Comparison of ENCODE assay signal across 7 mouse cellular contexts in genomic region chr6:65779689-65780233, GRCm38 (mm10). TPM values are rescaled to one million over a fixed set of nuclear protein-coding genes. Genes with fewer than 3 reads are reported as not detected.
DNase-seq lines count a peak whose midpoint lies in the region; ATAC-seq lines count a peak whose summit lies in the region.

No protein-coding gene starts in this region.

- H3K4me2 ChIP-seq in lung, embryonic 16.5 days (ENCODE audit: low read depth, low read length), result peak overlapping the region; percentile 80
- peak overlapping the region; percentile 85 for H3K4me2 ChIP-seq in forebrain, embryonic 13.5 days
- H3K4me2 ChIP-seq in limb, embryonic 12.5 days, result peak overlapping the region; percentile 71
- peak overlapping the region; percentile 73 for H3K4me2 ChIP-seq in stomach, embryonic 16.5 days (ENCODE audit: low read depth, low read length)

- H3K4me1 ChIP-seq in lung, embryonic 16.5 days (replicated peaks; ENCODE audit: control insufficient read depth, insufficient read depth, low read length), result peaks cover 18% of the 10 kb centered on the region
- peaks cover 19% of the 10 kb centered on the region for H3K4me1 ChIP-seq in forebrain, embryonic 13.5 days
- peaks cover 13% of the 10 kb centered on the region; the same call in 1 of the 2 replicates for H3K4me1 ChIP-seq in limb, embryonic 12.5 days (replicated peaks)
- peaks cover 4% of the 10 kb centered on the region; the same call in 1 of the 2 replicates for H3K4me1 ChIP-seq in stomach, embryonic 16.5 days (ENCODE audit: control insufficient read depth, insufficient read depth, low read length)

- no peak for DNase-seq in lung, postnatal 4 days
- DNase-seq in adrenal gland, postnatal 36 days, result no peak

- no peak for ATAC-seq in lung, embryonic 16.5 days (ENCODE audit: low read depth)
- no peak for ATAC-seq in forebrain, embryonic 13.5 days
- ATAC-seq in limb, embryonic 12.5 days (ENCODE audit: insufficient number of reproducible peaks, insufficient read depth, low FRiP score, low TSS enrichment, low read depth), result no peak
- ATAC-seq in stomach, embryonic 16.5 days (ENCODE audit: insufficient read depth, low FRiP score), result no peak
- ATAC-seq in megakaryocyte-erythroid progenitor cell, adult 5-6 weeks (replicated peaks; ENCODE audit: low FRiP score, low TSS enrichment, poor library complexity, severe bottlenecking), result no peak

- H3K36me3 ChIP-seq in lung, embryonic 16.5 days (ENCODE audit: control insufficient read depth, insufficient read depth, low read length), result no peaks in the 10 kb centered on the region
- H3K36me3 ChIP-seq in forebrain, embryonic 13.5 days (ENCODE audit: poor library complexity, severe bottlenecking), result no peaks in the 10 kb centered on the region
- H3K36me3 ChIP-seq in limb, embryonic 12.5 days, result no peaks in the 10 kb centered on the region
- no peaks in the 10 kb centered on the region for H3K36me3 ChIP-seq in stomach, embryonic 16.5 days (ENCODE audit: control insufficient read depth, insufficient read depth, low read length)

- H3K27me3 ChIP-seq in lung, embryonic 16.5 days (ENCODE audit: control insufficient read depth, insufficient read depth, low read depth, low read length), result no peaks in the 10 kb centered on the region
- no peaks in the 10 kb centered on the region for H3K27me3 ChIP-seq in forebrain, embryonic 13.5 days
- no peaks in the 10 kb centered on the region for H3K27me3 ChIP-seq in limb, embryonic 12.5 days
- H3K27me3 ChIP-seq in stomach, embryonic 16.5 days (ENCODE audit: control insufficient read depth, insufficient read depth, low read length), result no peaks in the 10 kb centered on the region

- H3K9ac ChIP-seq in lung, embryonic 16.5 days (ENCODE audit: low read length), result peak overlapping the region; percentile 93
- peak overlapping the region; percentile 77; the same call in 1 of the 2 replicates for H3K9ac ChIP-seq in forebrain, embryonic 13.5 days
- H3K9ac ChIP-seq in limb, embryonic 12.5 days (replicated peaks), result peak overlapping the region; percentile 89
- peak overlapping the region; percentile 81 for H3K9ac ChIP-seq in stomach, embryonic 16.5 days (ENCODE audit: low read length)

- peak overlapping the region; percentile 81 for H3K4me3 ChIP-seq in lung, embryonic 16.5 days (ENCODE audit: low read length)
- H3K4me3 ChIP-seq in forebrain, embryonic 13.5 days, result peak overlapping the region; percentile 56
- H3K4me3 ChIP-seq in limb, embryonic 12.5 days (replicated peaks), result peak overlapping the region; percentile 54
- peak overlapping the region; percentile 56 for H3K4me3 ChIP-seq in stomach, embryonic 16.5 days (replicated peaks; ENCODE audit: low read length)

- H3K27ac ChIP-seq in lung, embryonic 16.5 days (ENCODE audit: low read length), result peak overlapping the region; percentile 82; the same call in 1 of the 2 replicates
- H3K27ac ChIP-seq in forebrain, embryonic 13.5 days, result no peak overlapping the region
- peak overlapping the region; percentile 82 for H3K27ac ChIP-seq in limb, embryonic 12.5 days
- no peak overlapping the region for H3K27ac ChIP-seq in stomach, embryonic 16.5 days (ENCODE audit: low read length)

- 69% methylated on average over 4 of the region's 4 CpGs for WGBS in lung, embryonic 16.5 days
- WGBS in forebrain, embryonic 13.5 days, result 93% methylated on average over 4 of the region's 4 CpGs
- 90% methylated on average over 4 of the region's 4 CpGs for WGBS in limb, embryonic 12.5 days
- WGBS in stomach, embryonic 16.5 days, result 74% methylated on average over 4 of the region's 4 CpGs

- no peaks in the 10 kb centered on the region for H3K9me3 ChIP-seq in lung, embryonic 16.5 days (ENCODE audit: control insufficient read depth, low read length)
- no peaks in the 10 kb centered on the region for H3K9me3 ChIP-seq in forebrain, embryonic 13.5 days (replicated peaks)
- no peaks in the 10 kb centered on the region for H3K9me3 ChIP-seq in limb, embryonic 12.5 days
- H3K9me3 ChIP-seq in stomach, embryonic 16.5 days (replicated peaks; ENCODE audit: control insufficient read depth, low read length), result no peaks in the 10 kb centered on the region

RNA-seq across cellular contexts. Expression of gene Prdm5, which starts 1.0 kb away (rescaled TPM):
- 22.0 and 23.5 TPM in 2 replicates for polyA plus RNA-seq in lung, embryonic 16.5 days (2015; fragmentation: Nextera tagmentation; extraction: Ambion mirVana)
- 8.4 and 9.8 TPM in 2 replicates for polyA plus RNA-seq in forebrain, embryonic 13.5 days (2015; fragmentation: Nextera tagmentation; extraction: Ambion mirVana)
- 26.4 and 28.4 TPM in 2 replicates for polyA plus RNA-seq in limb, embryonic 12.5 days (2016; fragmentation: Nextera tagmentation; extraction: Ambion mirVana)
- polyA plus RNA-seq in stomach, embryonic 16.5 days (2015; fragmentation: Nextera tagmentation; extraction: Ambion mirVana), result 18.2 and 20.5 TPM in 2 replicates
- 2.8 and 3.1 TPM in 2 replicates for total RNA-seq in megakaryocyte-erythroid progenitor cell, adult 5-6 weeks (2014; fragmentation: Nextera tagmentation)
- 7.0 and 9.0 TPM in 2 replicates for total RNA-seq in megakaryocyte-erythroid progenitor cell, adult 5-6 weeks (2017)
- 10 to 100 TPM; 14.8 to 17.0 TPM for total RNA-seq in adrenal gland, postnatal 36 days (2021)

Comparison
In these comparisons a context has a peak if more than half of its experiments do, and no peak if none do; other contexts are left out.
1. H3K27ac ChIP-seq: peak in lung, embryonic 16.5 days (single experiment) and limb, embryonic 12.5 days (single experiment); none in forebrain, embryonic 13.5 days (single experiment) and stomach, embryonic 16.5 days (single experiment).
2. Peak in every context shown above with its lines, with median percentiles within 50 percentile points of each other: H3K4me2 ChIP-seq, H3K4me3 ChIP-seq and H3K9ac ChIP-seq.